Mouse (Mus musculus) heart, embryonic 16.5 days (tissue): Measurements from ENCODE around the gene Krt12. TPM values are rescaled to one million over a fixed set of nuclear protein-coding genes. Genes with fewer than 3 reads are reported as not detected.

ENCODE experiments used
- ATAC-seq: fragments of 200-750 bp; cut with Nextera tagmentation; replicated peaks from 2 replicates; pipeline ENCODE4 v1.8.0; 2017; ENCODE audit warnings: moderate number of reproducible peaks; ENCODE audit not compliant: insufficient read depth, low FRiP score; ENCODE audit errors: extremely low read depth
- H3K27ac ChIP-seq: fragments of 300-500 bp; sonication (generic); 2 replicates; pipeline ENCODE4 v1.5.1; 2014; ENCODE audit warnings: mild to moderate bottlenecking, low read length, control low read depth, moderate library complexity
- H3K27me3 ChIP-seq: fragments of 300-500 bp; sonication (generic); 2 replicates; pipeline ENCODE4 v1.6.1; 2014; ENCODE audit warnings: low read length, mixed read lengths; ENCODE audit not compliant: control insufficient read depth, insufficient read depth
- H3K36me3 ChIP-seq: fragments of 300-500 bp; sonication (generic); 2 replicates; pipeline ENCODE4 v1.6.1; 2014; ENCODE audit not compliant: control insufficient read depth, insufficient read depth
- H3K4me1 ChIP-seq: fragments of 300-500 bp; sonication (generic); 2 replicates; pipeline ENCODE4 v1.6.1; 2014; ENCODE audit warnings: low read length, mixed read lengths; ENCODE audit not compliant: control insufficient read depth, insufficient read depth
- H3K4me2 ChIP-seq: fragments of 300-500 bp; sonication (generic); 2 replicates; pipeline ENCODE4 v1.6.1; 2014; ENCODE audit warnings: low read depth, mild to moderate bottlenecking, control low read depth, low read length
- H3K4me3 ChIP-seq: fragments of 300-500 bp; sonication (generic); 2 replicates; pipeline ENCODE4 v1.5.1; 2014; ENCODE audit warnings: mild to moderate bottlenecking, control low read depth, low read length
- H3K9ac ChIP-seq: fragments of 300-500 bp; sonication (generic); 2 replicates; pipeline ENCODE4 v1.6.1; 2014; ENCODE audit warnings: low read length, control low read depth
- H3K9me3 ChIP-seq: fragments of 300-500 bp; sonication (generic); replicated peaks from 2 replicates; pipeline ENCODE4 v1.6.1; 2016; ENCODE audit warnings: low read length; ENCODE audit not compliant: control insufficient read depth
- WGBS: fragments of 180-500 bp; shearing (Covaris S2); extraction: QIAGEN DNeasy Blood & Tissue Kit; methylation state at CpG from one replicate; pipeline ENCODE4 v1.1.7; 2014; 5-methylcytosine and 5-hydroxymethylcytosine counted together
- polyA plus RNA-seq: library from polyadenylated mRNA; unstranded; fragments of >200 nt; fragmentation: Nextera tagmentation; extraction: Ambion mirVana; gene quantifications from 2 replicates; pipeline ENCODE4 v1.2.1, GENCODE M21; 2015

The Krt12 gene
- polyA plus RNA-seq, 1 experiment from 2014 or later, result not detected

- Histone ChIP-seq H3K4me3 (no peak overlapping the region), H3K27ac (no peak overlapping the region), H3K36me3 (no peaks in the 10 kb centered on the region), H3K9me3 (no peaks in the 10 kb centered on the region), H3K4me1 (no peaks in the 10 kb centered on the region), H3K27me3 (no peaks in the 10 kb centered on the region), H3K4me2 (no peak overlapping the region), H3K9ac (no peak overlapping the region)
- WGBS, result 69% methylated on average over 4 of the region's 4 CpGs
- ATAC-seq, result no peak
These were observed 32.0 kb upstream of the Krt12 start for GRCm38 (mm10) chr11:99454044-99454443.

GRCm38 (mm10) chr11:99448769-99449168 is 26.7 kb upstream of the Krt12 start:
- no peak for ATAC-seq
- WGBS, result 40% methylated on average over 2 of the region's 2 CpGs
- H3K9me3 ChIP-seq, result no peaks in the 10 kb centered on the region

GRCm38 (mm10) chr11:99441220-99441619 is 19.2 kb upstream of the Krt12 start:
- Histone ChIP-seq H3K4me3 (no peak overlapping the region), H3K9me3 (no peaks in the 10 kb centered on the region), H3K27me3 (no peaks in the 10 kb centered on the region), H3K4me1 (peaks cover 4% of the 10 kb centered on the region; the same call in 1 of the 2 replicates), H3K9ac (no peak overlapping the region), H3K4me2 (no peak overlapping the region), H3K36me3 (no peaks in the 10 kb centered on the region), H3K27ac (no peak overlapping the region)
- 52% methylated on average over 8 of the region's 8 CpGs for WGBS
- no peak for ATAC-seq

More at GRCm38 (mm10) chr11:99448769-99449168, 26.7 kb upstream of the Krt12 start:
- Histone ChIP-seq H3K4me2 (no peak overlapping the region), H3K4me1 (no peaks in the 10 kb centered on the region), H3K36me3 (no peaks in the 10 kb centered on the region), H3K27me3 (no peaks in the 10 kb centered on the region), H3K4me3 (no peak overlapping the region), H3K27ac (no peak overlapping the region), H3K9ac (no peak overlapping the region)

- no peaks in the 10 kb centered on the region for H3K27me3 ChIP-seq
- H3K27ac ChIP-seq, result no peak overlapping the region
- no peak overlapping the region for H3K4me2 ChIP-seq
- no peak overlapping the region for H3K4me3 ChIP-seq
- ATAC-seq, result no peak
- no peaks in the 10 kb centered on the region for H3K36me3 ChIP-seq
- WGBS, result 66% methylated on average over 10 of the region's 10 CpGs
- no peak overlapping the region for H3K9ac ChIP-seq
- H3K4me1 ChIP-seq, result peaks cover 4% of the 10 kb centered on the region; the same call in 1 of the 2 replicates
- no peaks in the 10 kb centered on the region for H3K9me3 ChIP-seq
These were observed 17.4 kb upstream of the Krt12 start for GRCm38 (mm10) chr11:99439465-99439864.

GRCm38 (mm10) chr11:99437972-99438371 is 15.9 kb upstream of the Krt12 start, which contains the start of gene Krt20:
TSS of gene Krt20 (minus strand) at chr11:99438150.
- Histone ChIP-seq H3K27ac (no peak within 1 kb of the TSS), H3K9me3 (no peaks in the 10 kb centered on the region), H3K36me3 (no peaks in the 10 kb centered on the region), H3K4me3 (0 out of 2 replicates have a peak within 1 kb of the TSS, but pooled peaks have one; percentile 4), H3K27me3 (no peaks in the 10 kb centered on the region), H3K4me2 (peak within 1 kb of the TSS; percentile 26; the same call in 1 of the 2 replicates), H3K9ac (0 out of 2 replicates have a peak within 1 kb of the TSS, but pooled peaks have one; percentile 35), H3K4me1 (peaks cover 4% of the 10 kb centered on the region; the same call in 1 of the 2 replicates)
- no peak for ATAC-seq
- WGBS, result 25% methylated on average over 10 of the region's 10 CpGs

GRCm38 (mm10) chr11:99436625-99437024 is 14.6 kb upstream of the Krt12 start:
- H3K27me3 ChIP-seq, result no peaks in the 10 kb centered on the region
- peaks cover 4% of the 10 kb centered on the region; the same call in 1 of the 2 replicates for H3K4me1 ChIP-seq
- ATAC-seq, result no peak
- no peak overlapping the region for H3K27ac ChIP-seq
- no peaks in the 10 kb centered on the region for H3K9me3 ChIP-seq
- H3K36me3 ChIP-seq, result no peaks in the 10 kb centered on the region
- no peak overlapping the region for H3K9ac ChIP-seq
- H3K4me2 ChIP-seq, result no peak overlapping the region
- WGBS, result 53% methylated on average over 4 of the region's 4 CpGs
- no peak overlapping the region for H3K4me3 ChIP-seq

- Histone ChIP-seq H3K9me3 (no peaks in the 10 kb centered on the region), H3K36me3 (no peaks in the 10 kb centered on the region), H3K4me1 (no peaks in the 10 kb centered on the region), H3K27me3 (no peaks in the 10 kb centered on the region), H3K4me2 (no peak overlapping the region), H3K4me3 (no peak overlapping the region), H3K27ac (no peak overlapping the region), H3K9ac (no peak overlapping the region)
- WGBS, result 49% methylated on average over 12 of the region's 12 CpGs
- no peak for ATAC-seq
These were observed 8.6 kb upstream of the Krt12 start for GRCm38 (mm10) chr11:99430670-99431069.

GRCm38 (mm10) chr11:99420586-99420985 is 1.5 kb downstream of the Krt12 start:
- ATAC-seq, result no peak
- Histone ChIP-seq H3K27me3 (0 out of 2 replicates have a peak, but pooled peaks cover 2% of the 10 kb centered on the region), H3K4me1 (no peaks in the 10 kb centered on the region), H3K4me2 (no peak overlapping the region), H3K27ac (no peak overlapping the region), H3K4me3 (no peak overlapping the region), H3K9me3 (no peaks in the 10 kb centered on the region), H3K36me3 (no peaks in the 10 kb centered on the region), H3K9ac (no peak overlapping the region)
- 33% methylated on average over 10 of the region's 10 CpGs for WGBS

- Histone ChIP-seq H3K4me3 (no peak overlapping the region), H3K27me3 (0 out of 2 replicates have a peak, but pooled peaks cover 2% of the 10 kb centered on the region), H3K4me1 (no peaks in the 10 kb centered on the region), H3K9ac (no peak overlapping the region), H3K36me3 (no peaks in the 10 kb centered on the region), H3K4me2 (no peak overlapping the region), H3K9me3 (no peaks in the 10 kb centered on the region), H3K27ac (no peak overlapping the region)
- no peak for ATAC-seq
- WGBS, result 63% methylated on average over 16 of the region's 16 CpGs
These were observed 4.2 kb downstream of the Krt12 start for GRCm38 (mm10) chr11:99417819-99418218.
